Mouse (Mus musculus) embryonic facial prominence, embryonic 11.5 days (tissue): ENCODE data around the gene C5ar1. TPM values are rescaled to one million over a fixed set of nuclear protein-coding genes. Genes with fewer than 3 reads are reported as not detected.
"Not testable (repeated sequence)": the region's sequence is repeated elsewhere in the genome, so short reads cannot be mapped to it uniquely, and the experiment has no call there.

Experiments used
- ATAC-seq: fragments of 200-750 bp; cut with Nextera tagmentation; replicated peaks from 2 replicates; pipeline ENCODE4 v1.8.0; 2017; ENCODE audit warnings: low read depth; ENCODE audit not compliant: insufficient number of reproducible peaks, low FRiP score, low TSS enrichment
- DNase-seq: peaks from one replicate; pipeline ENCODE4 v3.0.0-alpha.2; 2015; ENCODE audit warnings: low spot score
- H3K27ac ChIP-seq: fragments of 300-500 bp; sonication (generic); replicated peaks from 2 replicates; pipeline ENCODE4 v1.5.1; 2014; ENCODE audit warnings: mild to moderate bottlenecking, low read depth, low read length, control low read depth
- H3K27me3 ChIP-seq: fragments of 300-500 bp; sonication (generic); 2 replicates; pipeline ENCODE4 v1.6.1; 2014; ENCODE audit warnings: mild to moderate bottlenecking, low read length, moderate library complexity, mixed read lengths; ENCODE audit not compliant: control insufficient read depth, insufficient read depth
- H3K36me3 ChIP-seq: fragments of 300-500 bp; sonication (generic); replicated peaks from 2 replicates; pipeline ENCODE4 v1.6.1; 2014; ENCODE audit warnings: low read depth, mild to moderate bottlenecking, low read length, moderate library complexity, mixed read lengths; ENCODE audit not compliant: control insufficient read depth, insufficient read depth
- H3K4me1 ChIP-seq: fragments of 300-500 bp; sonication (generic); 2 replicates; pipeline ENCODE4 v1.6.1; 2014; ENCODE audit warnings: low read length, mixed read lengths; ENCODE audit not compliant: control insufficient read depth, insufficient read depth
- H3K4me2 ChIP-seq: fragments of 300-500 bp; sonication (generic); 2 replicates; pipeline ENCODE4 v1.6.1; 2014; ENCODE audit warnings: low read depth, mild to moderate bottlenecking, control low read depth, low read length, moderate library complexity
- H3K4me3 ChIP-seq: fragments of 300-500 bp; sonication (generic); 2 replicates; pipeline ENCODE4 v1.5.1; 2014; ENCODE audit warnings: low read depth, low read length, control low read depth
- H3K9ac ChIP-seq: fragments of 300-500 bp; sonication (generic); replicated peaks from 2 replicates; pipeline ENCODE4 v1.6.1; 2014; ENCODE audit warnings: mild to moderate bottlenecking, control low read depth, low read length
- H3K9me3 ChIP-seq: fragments of 300-500 bp; sonication (generic); replicated peaks from 2 replicates; pipeline ENCODE4 v1.6.1; 2016; ENCODE audit warnings: mild to moderate bottlenecking, low read length, inconsistent platforms, mixed read lengths; ENCODE audit not compliant: control insufficient read depth
- WGBS: fragments of 180-500 bp; shearing (Covaris S2); extraction: QIAGEN DNeasy Blood & Tissue Kit; methylation state at CpG from one replicate; pipeline ENCODE4 v1.1.7; 2014; 5-methylcytosine and 5-hydroxymethylcytosine counted together
- polyA plus RNA-seq: library from polyadenylated mRNA; unstranded; fragments of >200 nt; fragmentation: Nextera tagmentation; extraction: Ambion mirVana; gene quantifications from 2 replicates; pipeline ENCODE4 v1.2.1, GENCODE M21; 2014

The C5ar1 gene
- polyA plus RNA-seq, 1 experiment from 2014 or later: 1.00 TPM

DNA sequence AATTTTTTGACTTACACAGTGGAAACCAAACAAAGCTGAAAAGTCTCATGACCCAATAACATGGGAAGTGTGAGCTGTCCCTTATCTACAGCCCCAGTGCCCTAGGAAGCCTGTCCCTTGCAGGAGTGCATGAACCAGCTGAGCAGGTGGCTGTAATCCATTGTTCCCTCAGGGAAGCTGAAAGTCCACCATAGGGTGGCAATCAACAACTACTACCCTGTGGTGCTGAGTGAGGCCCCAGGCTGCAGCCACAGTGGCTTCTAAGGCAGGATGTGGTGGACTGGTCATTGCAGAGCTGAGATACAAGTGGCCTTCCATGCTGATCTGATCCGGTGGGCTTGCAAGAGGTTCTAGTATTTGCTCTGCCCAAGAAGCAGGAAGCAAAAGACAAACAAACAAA is 1.8 kb upstream of the C5ar1 start:
- Histone ChIP-seq H3K4me3 (no peak overlapping the region), H3K27ac (no peak overlapping the region), H3K9me3 (no peaks in the 10 kb centered on the region), H3K4me1 (no peaks in the 10 kb centered on the region), H3K4me2 (no peak overlapping the region), H3K27me3 (no peaks in the 10 kb centered on the region), H3K9ac (no peak overlapping the region), H3K36me3 (no peaks in the 10 kb centered on the region)
- ATAC-seq (no peak), DNase-seq (no peak)
- 68% methylated on average over 1 of the region's 1 CpGs for WGBS

- no peaks in the 10 kb centered on the region for H3K27me3 ChIP-seq
- no peaks in the 10 kb centered on the region for H3K4me1 ChIP-seq
- whole genome bisulfite sequencing: 89% methylated on average over 11 of the region's 11 CpGs
- H3K9me3 ChIP-seq: no peaks in the 10 kb centered on the region
- H3K36me3 ChIP-seq: no peaks in the 10 kb centered on the region
- H3K4me2 ChIP-seq: no peak overlapping the region
- no peak overlapping the region for H3K4me3 ChIP-seq
- H3K9ac ChIP-seq: no peak overlapping the region
- no peak for ATAC-seq
- no peak for DNase-seq
- H3K27ac ChIP-seq: no peak overlapping the region
These were observed 1.5 kb downstream of the C5ar1 start for GRCm38 (mm10) chr7:16257830-16258229.

DNA sequence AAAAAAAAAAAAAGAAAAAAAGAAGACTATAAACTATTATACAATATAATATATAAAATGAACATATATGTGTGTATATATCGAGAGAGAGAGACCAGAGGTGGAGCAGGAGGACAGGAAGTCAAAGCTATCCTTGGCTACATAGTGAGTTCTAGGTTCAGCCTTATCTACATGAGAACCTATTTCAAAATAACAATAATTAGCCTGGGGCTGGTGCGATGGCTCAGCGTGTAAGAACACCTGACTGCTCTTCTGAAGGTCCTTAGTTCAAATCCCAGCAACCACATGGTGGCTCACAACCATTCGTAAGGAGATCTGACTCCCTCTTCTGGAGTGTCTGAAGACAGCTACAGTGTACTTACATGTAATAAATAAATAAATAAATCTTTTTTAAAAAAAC is 3.4 kb downstream of the C5ar1 start:
- H3K4me3 ChIP-seq, H3K4me1 ChIP-seq, H3K9ac ChIP-seq, H3K4me2 ChIP-seq, DNase-seq, H3K27ac ChIP-seq, H3K36me3 ChIP-seq, H3K27me3 ChIP-seq, H3K9me3 ChIP-seq, ATAC-seq: not testable (repeated sequence)
- 80% methylated on average over 4 of the region's 4 CpGs for WGBS

DNA sequence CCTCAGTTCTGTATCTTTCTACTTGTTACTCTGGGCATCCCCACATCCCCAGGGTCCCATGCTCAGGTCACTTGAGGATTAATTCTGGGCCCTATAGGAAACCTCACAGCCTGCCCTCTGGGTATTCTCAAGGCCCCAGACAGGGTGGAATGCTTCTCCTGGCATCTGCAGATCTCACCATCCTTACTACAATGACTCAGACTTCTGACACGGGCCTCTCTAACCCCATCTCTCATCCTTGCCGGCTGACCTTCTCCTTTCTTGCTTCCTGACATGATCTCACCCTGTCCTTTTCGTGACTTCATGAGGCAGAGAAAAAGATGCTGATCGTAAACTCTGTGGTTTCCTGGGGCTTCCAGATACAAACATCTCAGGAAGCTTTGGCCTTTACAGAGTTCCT is 5.1 kb downstream of the C5ar1 start:
- H3K36me3 ChIP-seq: no peaks in the 10 kb centered on the region
- DNase-seq (no peak), ATAC-seq (no peak)
- no peaks in the 10 kb centered on the region for H3K9me3 ChIP-seq
- H3K27ac ChIP-seq: no peak overlapping the region
- no peak overlapping the region for H3K4me2 ChIP-seq
- no peaks in the 10 kb centered on the region for H3K4me1 ChIP-seq
- 69% methylated on average over 4 of the region's 4 CpGs for WGBS
- H3K27me3 ChIP-seq: no peaks in the 10 kb centered on the region
- no peak overlapping the region for H3K4me3 ChIP-seq
- 0 out of 2 replicates have a peak overlapping the region, but pooled peaks have one; percentile 4 for H3K9ac ChIP-seq

GRCm38 (mm10) chr7:16250687-16251086 is 8.7 kb downstream of the C5ar1 start:
- 89% methylated on average over 5 of the region's 5 CpGs for WGBS
- Histone ChIP-seq H3K9me3 (no peaks in the 10 kb centered on the region), H3K4me1 (no peaks in the 10 kb centered on the region), H3K27ac (no peak overlapping the region), H3K4me3 (no peak overlapping the region), H3K4me2 (no peak overlapping the region), H3K9ac (no peak overlapping the region), H3K36me3 (no peaks in the 10 kb centered on the region), H3K27me3 (no peaks in the 10 kb centered on the region)
- ATAC-seq (no peak), DNase-seq (no peak)

DNA sequence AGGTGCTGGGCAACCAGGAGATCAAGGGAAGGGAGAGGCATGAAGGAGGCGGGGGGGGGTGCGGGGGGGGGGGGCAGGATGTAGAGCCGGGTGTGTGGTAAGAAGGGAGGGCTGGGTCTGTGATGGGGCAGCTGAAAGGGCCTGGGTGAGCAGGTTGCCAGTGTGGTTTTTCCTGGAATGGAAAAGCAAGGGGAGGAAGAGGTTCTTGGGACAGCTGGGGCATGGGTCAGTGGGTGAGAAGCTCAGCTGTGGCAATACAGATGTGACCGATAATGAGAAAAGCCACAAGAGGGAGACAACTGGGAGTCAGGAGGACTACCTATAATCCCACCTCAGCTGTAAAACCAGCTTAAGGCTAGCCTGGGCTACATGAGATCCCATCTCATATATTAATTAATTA is 13.4 kb downstream of the C5ar1 start:
- Histone ChIP-seq H3K9ac (no peak overlapping the region), H3K9me3 (no peaks in the 10 kb centered on the region), H3K36me3 (no peaks in the 10 kb centered on the region), H3K4me1 (no peaks in the 10 kb centered on the region), H3K4me2 (no peak overlapping the region), H3K4me3 (no peak overlapping the region), H3K27ac (no peak overlapping the region), H3K27me3 (no peaks in the 10 kb centered on the region)
- no peak for ATAC-seq
- 64% methylated on average over 1 of the region's 4 CpGs for WGBS
- DNase-seq: no peak

DNA sequence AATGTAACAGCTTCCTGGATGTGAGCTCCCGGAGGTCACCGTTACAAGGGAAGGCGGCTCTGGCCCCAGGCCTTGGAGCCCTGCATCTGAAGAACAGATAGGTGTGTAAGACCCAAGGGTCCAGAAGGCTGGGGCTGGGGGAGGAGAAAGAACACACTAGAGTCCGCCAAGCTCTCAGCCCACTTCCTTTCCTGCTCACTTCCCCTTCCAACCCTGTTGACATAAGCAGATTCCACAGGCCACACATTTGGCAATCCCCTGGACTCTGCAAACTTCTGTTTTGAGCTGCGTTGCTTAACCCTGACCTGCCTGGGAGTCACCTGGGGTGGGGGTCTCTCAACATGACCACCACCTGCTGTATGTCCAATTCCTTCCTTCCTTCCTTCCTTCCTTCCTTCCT is 15.3 kb downstream of the C5ar1 start, which contains the start of gene C5ar2:
C5ar2 (minus strand) TSS at position 88 of the 400 bp plus-strand sequence.
- H3K9ac ChIP-seq: no peak within 1 kb of the TSS
- DNase-seq: no peak
- H3K9me3 ChIP-seq: no peaks in the 10 kb centered on the region
- ATAC-seq: no peak
- no peak within 1 kb of the TSS for H3K4me2 ChIP-seq
- no peaks in the 10 kb centered on the region for H3K4me1 ChIP-seq
- no peaks in the 10 kb centered on the region for H3K27me3 ChIP-seq
- H3K4me3 ChIP-seq: no peak within 1 kb of the TSS
- no peaks in the 10 kb centered on the region for H3K36me3 ChIP-seq
- 78% methylated on average over 5 of the region's 5 CpGs for WGBS
- H3K27ac ChIP-seq: no peak within 1 kb of the TSS

DNA sequence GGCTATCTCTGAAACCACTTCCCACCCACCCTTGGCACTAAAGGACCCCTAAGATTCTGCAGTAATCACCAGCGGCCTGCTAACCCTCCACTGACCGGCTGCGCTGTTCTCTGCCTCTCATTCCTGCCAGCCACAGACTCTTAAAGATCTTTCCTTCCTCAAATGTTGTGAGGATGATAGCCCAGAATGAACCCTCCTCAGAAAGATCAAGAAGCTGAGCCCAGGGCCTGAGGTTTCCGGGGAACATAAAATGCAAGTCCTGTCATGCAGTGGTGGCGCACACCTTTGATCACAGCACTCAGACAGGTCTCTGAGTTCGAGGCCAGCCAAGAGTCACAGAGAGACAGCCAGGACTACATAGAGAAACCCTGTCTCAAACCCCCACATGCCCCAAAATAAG is 17.1 kb downstream of the C5ar1 start:
- 71% methylated on average over 6 of the region's 6 CpGs for WGBS
- no peak for ATAC-seq

More for the DNA sequence above, 17.1 kb downstream of the C5ar1 start:
- Histone ChIP-seq H3K36me3 (no peaks in the 10 kb centered on the region), H3K27ac (no peak overlapping the region), H3K4me2 (no peak overlapping the region), H3K4me3 (no peak overlapping the region), H3K9ac (no peak overlapping the region), H3K4me1 (no peaks in the 10 kb centered on the region), H3K27me3 (no peaks in the 10 kb centered on the region), H3K9me3 (no peaks in the 10 kb centered on the region)
- no peak for DNase-seq
